ENCODE assay signal across 24 mouse cellular contexts in genomic region chr19:29149583-29149982, GRCm38 (mm10). TPM values are rescaled to one million over a fixed set of nuclear protein-coding genes. Genes with fewer than 3 reads are reported as not detected.
DNase-seq lines count a peak whose midpoint lies in the region; ATAC-seq and TF ChIP-seq lines count a peak whose summit lies in the region.
"Had no signal": no experiment of that assay in that cellular context is flagged by ENCODE, and none has a peak within 500 bp of the region (broad histone marks: within the 10 kb centered on the region; RNA-seq: fewer than 3 reads in every experiment).

No protein-coding gene starts in this region.

- WGBS in kidney, embryonic 16.5 days: 37% methylated on average over 6 of the region's 6 CpGs
- WGBS in thymus, adult 2 months: 71% methylated on average over 6 of the region's 6 CpGs

- H3K4me3 ChIP-seq in kidney, embryonic 16.5 days (ENCODE audit: low read length): no peak overlapping the region
- no peak overlapping the region for H3K4me3 ChIP-seq in thymus, adult 2 months (ENCODE audit: control insufficient read depth, insufficient read depth, low read length)
- H3K4me3 ChIP-seq: embryonic facial prominence, embryonic 10.5 days; erythroblast, embryonic 14.5 days; forebrain, embryonic 10.5 days; heart, embryonic 15.5 days; hindbrain, embryonic 13.5 days had no signal

- no peaks in the 10 kb centered on the region for H3K27me3 ChIP-seq in kidney, embryonic 16.5 days (ENCODE audit: insufficient read depth, low read length)
- H3K27me3 ChIP-seq in thymus, adult 2 months (ENCODE audit: control insufficient read depth, insufficient read depth, low read length): no peaks in the 10 kb centered on the region
- H3K27me3 ChIP-seq: heart, embryonic 15.5 days; hindbrain, embryonic 13.5 days; Patski had no signal

- TF ChIP-seq CTCF in thymus, adult 2 months (IDR thresholded peaks at IDR 0.05; ENCODE audit: borderline replicate concordance, control insufficient read depth, extremely low read depth, insufficient read depth, low read length, poor library complexity): no peak

- no peak overlapping the region for H3K27ac ChIP-seq in kidney, embryonic 16.5 days (ENCODE audit: low read length)
- no peak overlapping the region for H3K27ac ChIP-seq in thymus, adult 2 months (ENCODE audit: control insufficient read depth, insufficient read depth, low read length)
- H3K27ac ChIP-seq: embryonic facial prominence, embryonic 10.5 days; forebrain, embryonic 10.5 days; heart, embryonic 15.5 days; hindbrain, embryonic 13.5 days; hindbrain, postnatal 0 days had no signal

- no peak overlapping the region for H3K4me2 ChIP-seq in kidney, embryonic 16.5 days (replicated peaks; ENCODE audit: low read depth, low read length)
- H3K4me2 ChIP-seq: heart, embryonic 11.5 days; heart, embryonic 15.5 days; hindbrain, embryonic 13.5 days had no signal

- TF ChIP-seq POLR2A in thymus, adult 2 months (IDR thresholded peaks at IDR 0.05; ENCODE audit: control insufficient read depth, extremely low read depth, insufficient read depth, low read length, poor library complexity): no peak

- ATAC-seq in kidney, embryonic 16.5 days (ENCODE audit: low FRiP score, low TSS enrichment): peak; percentile 68; the same call in 1 of the 2 replicates
- ATAC-seq: CD4-positive, CD25-positive, alpha-beta regulatory T cell, adult 4 months; forebrain, embryonic 14.5 days; hindbrain, postnatal 0 days; Patski had no signal

- H3K9me3 ChIP-seq in kidney, embryonic 16.5 days (ENCODE audit: low read length): no peaks in the 10 kb centered on the region
- H3K9me3 ChIP-seq: embryonic facial prominence, embryonic 10.5 days; forebrain, embryonic 10.5 days; heart, embryonic 15.5 days; hindbrain, embryonic 13.5 days had no signal

- peaks cover 5% of the 10 kb centered on the region for H3K4me1 ChIP-seq in kidney, embryonic 16.5 days (ENCODE audit: insufficient read depth, low read length)
- H3K4me1 ChIP-seq in thymus, adult 2 months (replicated peaks; ENCODE audit: control insufficient read depth, insufficient read depth, low read length): peaks cover 2% of the 10 kb centered on the region; the same call in 1 of the 2 replicates
- H3K4me1 ChIP-seq: heart, embryonic 15.5 days had no signal

- no peak overlapping the region for H3K9ac ChIP-seq in kidney, embryonic 16.5 days (replicated peaks; ENCODE audit: low read length)
- H3K9ac ChIP-seq: heart, embryonic 15.5 days; hindbrain, embryonic 13.5 days had no signal

- peaks cover 5% of the 10 kb centered on the region; the same call in 1 of the 2 replicates for H3K36me3 ChIP-seq in kidney, embryonic 16.5 days (ENCODE audit: insufficient read depth, low read length)
- no peaks in the 10 kb centered on the region for H3K36me3 ChIP-seq in thymus, adult 2 months (ENCODE audit: control insufficient read depth, insufficient read depth, low read length)

- DNase-seq in kidney, adult 8-10 months: no peak
- DNase-seq in ES-CJ7 (ENCODE audit: low read depth, low spot score) (peak; percentile 17), R1 (ENCODE audit: low read depth, low spot score) (peak; percentile 28)
- DNase-seq in thymus, adult 2 months: no peak
- no peak for DNase-seq in right cerebral cortex, adult 2 months (ENCODE audit: low spot score in 2 of 2)
- DNase-seq: adrenal gland, postnatal 10 days; B cell, adult 2 months; cerebellum, adult 11-12 months; cerebellum, adult 9-10 months; cerebellum, postnatal 25 days; gastrocnemius, postnatal 36 days; heart, adult 18-20 months; heart, postnatal 14 days had no signal

RNA-seq across cellular contexts. Expression of gene Rcl1, which starts 48.4 kb away (rescaled TPM):
- polyA plus RNA-seq in kidney, embryonic 16.5 days (2015; fragmentation: Nextera tagmentation; extraction: Ambion mirVana): 65.4 and 66.0 TPM in 2 replicates
- polyA plus RNA-seq in thymus, adult 2 months (2012; rRNA removed): 14.4 and 20.4 TPM in 2 replicates

Comparison
In these comparisons a context has a peak if more than half of its experiments do, and no peak if none do; other contexts are left out.
1. DNase-seq: peak in ES-CJ7 (single experiment) and R1 (single experiment); none in kidney, adult 8-10 months (0 of 2), thymus, adult 2 months (single experiment) and right cerebral cortex, adult 2 months (0 of 2).